Mouse (Mus musculus): ENCODE data around the gene Lama2. TPM values are rescaled to one million over a fixed set of nuclear protein-coding genes. Genes with fewer than 3 reads are reported as not detected.

The Lama2 gene
- 2.0 and 3.1 TPM in 2 replicates for polyA plus RNA-seq (2021; fragmentation: Nextera tagmentation)
- long read RNA-seq, experiment 1, partial matches to known transcripts, result 2 of 9 reads
- long read RNA-seq, experiment 1, other reads (novel, unspliced or antisense), result 6 of 9 reads
- long read RNA-seq, experiment 2, partial matches to known transcripts, result 3 of 4 reads
- long read RNA-seq, experiment 2, other reads (novel, unspliced or antisense), result 1 of 4 reads

GRCm38 (mm10) chr10:27619658-27620057, at the start of gene Lama2:
TSS of gene Lama2 (minus strand) at chr10:27619758.

